Mouse (Mus musculus): ENCODE results near the gene Arsg.
A peak's percentile ranks its signal among the peaks of the same experiment; 100 is the strongest.

The Arsg gene

GRCm38 (mm10) chr11:109587019-109587418 lies 113.8 kb downstream of the Arsg start:
- no peak for DNase-seq

DNA sequence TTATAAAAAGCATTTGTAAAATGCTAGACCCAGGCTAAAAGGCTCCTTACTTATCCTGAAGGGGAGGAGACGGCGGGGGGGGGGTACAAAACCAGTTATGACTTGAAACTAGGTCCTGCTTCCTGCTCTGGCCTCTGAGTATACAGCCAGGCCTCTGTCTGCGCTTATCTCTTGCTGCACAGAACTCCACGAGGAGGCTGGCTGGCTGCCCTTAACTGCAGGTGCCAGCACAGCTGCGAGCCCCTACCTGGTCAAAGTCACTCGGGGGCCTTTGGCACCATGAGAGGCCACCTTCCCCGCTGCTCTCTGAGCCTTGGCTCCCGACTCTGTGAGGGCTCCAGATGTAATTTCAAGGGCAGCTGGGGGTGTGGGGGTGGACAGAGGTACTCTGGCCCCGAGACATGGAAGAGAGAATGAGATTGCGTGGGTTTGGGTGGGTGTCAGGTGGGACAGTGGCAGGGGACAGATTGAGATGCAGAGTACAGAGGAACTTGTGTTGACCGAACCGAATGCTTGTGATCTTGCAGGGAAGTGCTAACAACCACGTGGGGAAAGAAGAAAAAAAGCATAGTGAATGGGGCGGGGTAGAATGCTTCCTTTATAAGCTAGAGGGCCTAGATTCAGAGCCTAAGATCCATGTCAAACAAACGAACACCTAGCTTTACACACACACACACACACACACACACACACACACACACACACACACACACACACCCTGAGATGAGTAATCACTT lies 114.6 kb downstream of the Arsg start:
- DNase-seq = peak in 1 of 2 experiments; percentile 51

DNA sequence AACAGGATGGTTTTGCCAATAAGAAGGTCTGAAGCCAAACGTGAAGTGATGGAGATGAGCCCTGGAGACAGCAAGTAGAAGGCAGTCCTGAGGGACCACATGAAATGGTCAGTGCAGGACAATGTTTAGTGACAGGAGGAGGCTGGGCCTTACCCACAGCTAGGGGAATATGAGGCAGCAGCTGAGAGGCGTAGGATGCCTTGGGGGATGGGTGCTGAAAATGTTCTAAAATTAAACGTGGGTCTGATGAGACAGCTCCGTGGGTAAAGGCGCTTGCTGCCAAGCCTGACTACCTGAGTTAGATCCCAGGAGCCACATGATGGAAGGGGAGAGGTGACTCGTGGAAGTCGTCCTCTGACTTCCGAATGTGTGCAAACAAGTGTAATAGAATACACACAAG lies 116.8 kb downstream of the Arsg start:
- no peak for DNase-seq

DNA sequence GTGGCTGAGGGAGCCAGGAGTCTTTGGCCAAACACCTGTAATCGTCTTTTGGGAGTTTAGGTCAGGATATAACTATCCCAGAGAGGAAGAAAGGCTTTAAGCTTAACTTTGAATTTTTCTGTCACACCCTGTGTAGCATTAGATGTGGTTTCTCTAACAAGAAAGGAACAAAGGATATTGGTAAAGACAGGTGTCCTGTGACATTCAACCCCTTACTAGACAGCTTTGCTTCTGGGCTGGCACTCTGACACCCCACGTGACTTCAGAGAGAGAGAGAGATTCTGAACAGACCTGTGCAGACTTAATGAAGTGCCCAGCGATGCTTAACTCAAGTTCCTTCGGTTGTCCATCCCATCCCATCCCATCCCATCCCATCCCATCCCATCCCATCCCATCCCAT lies 118.3 kb downstream of the Arsg start:
- no peak for DNase-seq

DNA sequence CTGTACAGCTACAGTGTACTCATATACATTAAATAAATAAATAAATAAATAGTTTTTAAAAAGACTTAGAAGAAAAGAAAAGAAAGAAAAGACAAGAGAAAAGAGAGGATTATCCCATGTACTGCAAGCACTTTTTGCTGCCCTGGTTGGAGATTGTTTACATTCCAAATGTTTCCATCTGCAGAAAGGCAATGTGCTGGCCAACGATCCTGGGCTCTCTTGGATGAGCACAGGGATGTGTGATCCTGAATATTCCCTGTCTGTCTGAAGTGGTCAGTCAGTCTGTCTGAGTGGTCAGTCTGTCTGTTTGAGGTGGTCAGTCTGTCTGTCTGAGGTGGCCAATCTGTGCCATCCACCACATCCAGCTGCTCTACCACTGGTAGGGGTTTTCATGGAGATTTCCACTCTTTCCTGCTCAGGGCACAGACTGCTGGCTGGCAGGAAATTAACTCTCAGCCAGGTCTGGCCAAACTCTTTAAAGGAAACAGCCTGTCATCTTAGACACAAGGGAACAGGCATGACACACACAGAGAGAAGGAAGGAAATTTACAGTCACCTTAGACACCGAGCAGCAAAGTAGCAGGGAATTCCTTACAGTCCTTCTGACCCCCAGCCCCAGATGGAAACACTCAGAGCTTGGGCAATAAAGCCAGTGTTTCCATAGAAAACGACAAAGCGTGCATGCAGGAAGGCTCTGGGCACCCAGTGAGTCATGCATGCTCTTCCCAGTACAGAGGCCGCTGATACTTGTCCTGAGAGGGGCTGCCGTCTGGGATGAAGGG lies 120.2 kb downstream of the Arsg start:
- DNase-seq = peak; percentile 16 to 37

GRCm38 (mm10) chr11:109594761-109595160 lies 121.6 kb downstream of the Arsg start:
- no peak for DNase-seq

GRCm38 (mm10) chr11:109598778-109599570 lies 125.8 kb downstream of the Arsg start:
- DNase-seq = no peak

- DNase-seq = no peak
Measured at GRCm38 (mm10) chr11:109607600-109607999, 134.4 kb downstream of the Arsg start.

GRCm38 (mm10) chr11:109608976-109609625 lies 135.9 kb downstream of the Arsg start:
- no peak for DNase-seq

GRCm38 (mm10) chr11:109610046-109610794 lies 137.0 kb downstream of the Arsg start:
- peak in 1 of 2 experiments; percentile 47 for DNase-seq

GRCm38 (mm10) chr11:109610795-109611302 lies 137.7 kb downstream of the Arsg start:
- DNase-seq = no peak

DNA sequence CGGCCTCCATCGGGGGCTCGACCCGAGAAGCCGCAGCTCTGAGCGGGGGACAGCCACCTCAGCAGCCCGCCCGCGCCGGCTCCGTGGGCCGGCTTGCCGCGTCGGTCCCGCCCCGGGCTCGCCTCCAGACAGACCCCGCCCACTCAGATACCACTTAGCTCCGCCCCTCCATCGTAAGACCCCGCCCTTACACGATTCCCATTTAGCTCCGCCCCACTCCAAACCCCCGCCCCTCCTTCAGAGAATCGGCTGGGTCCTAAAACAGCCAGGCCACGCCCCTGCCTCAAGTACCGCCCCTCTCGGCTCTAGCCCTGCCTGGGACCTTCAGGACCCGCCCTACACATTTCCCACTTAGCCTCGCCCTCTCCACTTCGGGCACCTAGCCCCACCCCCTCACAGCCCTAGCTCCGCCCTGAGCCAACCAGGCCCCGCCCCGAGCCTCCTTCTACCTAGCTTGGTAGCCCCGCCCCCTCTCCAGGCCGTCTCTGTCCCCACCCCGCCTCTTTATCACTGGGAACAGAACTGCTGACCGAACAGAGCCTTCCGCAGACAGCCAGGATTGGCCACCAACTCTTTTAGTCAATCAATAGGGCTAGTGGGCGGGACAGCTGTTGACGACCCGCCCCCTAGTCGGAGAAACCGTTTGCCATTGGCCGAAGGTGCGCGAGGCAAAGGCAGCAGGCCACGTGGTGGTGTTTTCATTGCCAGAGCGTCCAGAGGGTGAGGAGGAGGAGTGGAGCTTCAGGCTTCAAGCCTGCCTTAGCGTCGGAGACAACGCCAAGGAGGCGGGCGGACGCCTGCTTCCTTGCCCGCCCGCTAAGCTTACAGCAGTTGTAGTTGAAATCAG lies 138.4 kb downstream of the Arsg start, which contains the start of gene Wipi1:
Gene Wipi1, minus strand, starts transcription at position 665 of the 847 bp plus-strand sequence.
- DNase-seq = peak; percentile 99

DNA sequence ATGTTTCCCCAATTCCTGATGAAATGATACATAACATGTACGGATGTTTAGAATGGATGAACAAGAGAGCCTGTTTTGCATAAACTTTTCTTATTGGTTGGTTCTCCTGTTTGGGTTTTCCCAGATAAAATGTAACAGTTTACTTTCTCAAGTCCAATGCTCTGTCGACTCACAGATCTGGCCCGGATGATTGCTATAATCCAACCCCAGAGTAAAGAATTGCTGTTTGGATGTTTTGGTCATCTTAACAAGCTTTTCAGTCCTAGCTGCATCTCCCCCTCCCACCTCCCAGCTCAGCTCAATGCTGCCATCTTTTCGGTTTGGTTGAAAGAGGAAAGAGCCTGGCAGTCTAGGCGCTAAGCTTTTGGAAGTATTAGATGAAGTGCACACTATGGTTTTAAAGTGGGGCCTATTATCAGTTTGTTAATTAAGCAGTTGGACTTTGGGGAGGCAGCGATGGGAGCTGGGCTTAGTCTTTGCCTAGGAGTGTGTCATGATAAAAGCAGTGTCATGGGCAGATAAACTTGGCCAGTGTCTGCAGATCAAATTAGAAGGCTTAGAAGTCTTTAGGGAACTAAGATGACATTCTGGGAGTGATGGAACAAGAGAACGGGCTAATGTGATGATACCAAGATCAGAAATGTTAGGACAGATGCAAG lies 139.8 kb downstream of the Arsg start:
- no peak for DNase-seq

DNA sequence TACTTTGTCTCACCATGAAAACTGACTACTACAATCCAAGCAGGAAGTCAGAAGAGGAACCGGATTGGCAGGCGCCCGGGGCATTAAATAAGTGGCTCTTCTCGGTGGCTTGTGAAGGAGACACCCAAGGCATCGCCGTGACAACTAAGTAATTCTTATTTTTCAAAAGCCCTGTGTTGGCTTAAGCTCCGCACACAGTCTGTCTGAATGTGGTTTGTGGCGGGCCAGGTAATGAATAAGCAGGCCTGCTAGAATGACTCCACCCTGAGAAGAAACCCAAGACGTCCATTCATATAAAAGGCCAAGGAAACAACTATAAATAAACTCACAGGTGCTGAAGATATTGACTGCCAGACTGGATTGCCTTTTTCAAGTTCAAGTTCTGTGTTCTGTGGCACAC lies 142.1 kb downstream of the Arsg start:
- no peak for DNase-seq

DNA sequence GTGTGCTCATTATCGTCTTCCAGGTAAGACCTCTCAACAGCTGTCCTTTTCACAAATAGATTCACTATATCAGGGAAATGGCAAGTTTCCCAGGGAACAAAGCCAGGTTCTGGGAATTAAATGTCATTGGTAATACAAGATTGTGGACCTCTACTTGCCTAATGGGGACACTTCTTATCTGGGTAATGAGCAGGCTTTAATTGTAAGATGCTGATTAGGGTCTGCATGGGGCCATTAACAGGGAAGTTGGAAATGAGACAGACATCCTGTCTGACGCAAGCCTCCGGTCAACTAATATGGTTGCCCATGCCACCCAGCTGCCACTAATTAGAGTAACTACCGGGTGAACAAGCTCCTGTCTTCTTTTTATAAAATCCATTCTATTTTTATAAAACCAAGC lies 143.2 kb downstream of the Arsg start:
- no peak for DNase-seq

GRCm38 (mm10) chr11:109616766-109617165 lies 143.6 kb downstream of the Arsg start:
- no peak for DNase-seq

DNA sequence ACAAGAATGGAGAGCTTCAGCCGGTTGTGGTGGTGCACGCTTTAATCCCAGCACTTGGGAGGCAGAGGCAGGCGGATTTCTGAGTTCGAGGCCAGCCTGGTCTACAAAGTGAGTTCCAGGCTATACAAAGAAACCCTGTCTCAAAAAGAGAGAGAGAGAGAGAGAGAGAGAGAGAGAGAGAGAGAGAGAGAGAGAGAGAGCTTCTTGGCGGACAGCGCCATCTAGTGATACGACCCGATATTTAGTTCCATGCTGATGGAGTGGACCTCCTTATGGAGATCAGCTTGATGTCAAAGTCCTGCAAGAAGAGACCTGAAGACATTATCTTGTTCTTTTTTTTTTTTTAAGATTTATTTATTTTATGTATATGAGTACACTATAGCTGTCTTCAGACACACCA lies 145.9 kb downstream of the Arsg start:
- peak in 1 of 2 experiments; percentile 65 for DNase-seq

GRCm38 (mm10) chr11:109620356-109620755 lies 147.2 kb downstream of the Arsg start:
- DNase-seq = no peak

GRCm38 (mm10) chr11:109621183-109621582 lies 148.0 kb downstream of the Arsg start:
- DNase-seq = peak in 1 of 2 experiments; percentile 62

DNA sequence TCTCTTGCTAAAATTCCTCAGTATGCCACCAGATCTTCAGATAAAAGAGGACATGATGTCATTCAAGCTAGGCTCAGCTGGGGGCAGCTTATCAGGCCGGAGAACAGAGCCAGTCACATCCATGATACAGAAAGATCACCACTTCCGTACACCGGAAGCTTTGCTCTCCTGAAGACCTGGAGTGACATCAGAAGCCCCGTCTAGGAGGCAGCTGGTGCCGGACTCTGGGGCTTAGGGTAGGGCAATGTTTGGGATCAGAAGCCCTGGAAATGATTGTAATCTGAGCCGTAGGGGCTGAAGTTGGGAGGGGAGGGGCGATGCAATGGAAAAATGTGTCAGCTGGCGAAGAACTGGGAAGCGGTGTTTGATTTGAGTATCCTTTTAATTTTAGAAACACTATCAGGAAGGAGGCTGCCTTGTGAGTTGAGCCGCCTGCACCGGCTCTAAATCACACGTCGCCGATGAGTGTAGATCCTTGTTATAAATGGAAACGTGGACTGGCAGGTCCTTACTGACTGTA lies 149.4 kb downstream of the Arsg start:
- DNase-seq = peak; percentile 32 to 33

Data from lung, postnatal 4 days (tissue).